ENCODE assay signal across 23 mouse cellular contexts in the genomic region with DNA sequence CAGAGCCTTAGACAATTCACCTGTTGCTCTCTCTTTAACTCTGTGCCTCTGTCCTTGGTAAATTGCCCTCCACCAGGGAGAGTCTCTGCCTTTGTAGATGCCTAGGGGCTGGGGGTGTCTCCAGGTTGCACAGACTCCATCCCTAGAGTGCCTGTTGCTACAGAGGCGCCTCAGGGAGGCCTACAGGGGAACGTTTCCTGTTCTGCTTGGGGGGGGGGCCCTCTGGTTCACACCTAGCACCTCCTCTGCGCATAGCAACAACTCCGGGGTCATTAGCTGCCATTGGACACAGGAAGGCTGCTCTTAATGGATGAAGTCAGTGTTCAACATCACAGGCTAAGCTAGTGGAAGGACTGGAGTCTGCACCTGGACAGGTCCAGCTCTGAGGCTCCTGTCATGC. TPM values are rescaled to one million over a fixed set of nuclear protein-coding genes. Genes with fewer than 3 reads are reported as not detected.
DNase-seq lines count a peak whose midpoint lies in the region; ATAC-seq and TF ChIP-seq lines count a peak whose summit lies in the region.
"Had no signal": no experiment of that assay in that cellular context is flagged by ENCODE, and none has a peak within 500 bp of the region (broad histone marks: within the 10 kb centered on the region; RNA-seq: fewer than 3 reads in every experiment).

No protein-coding gene starts in this region.

- H3K4me2 ChIP-seq in intestine, embryonic 15.5 days (replicated peaks), result no peak overlapping the region
- no peak overlapping the region for H3K4me2 ChIP-seq in intestine, postnatal 0 days (replicated peaks; ENCODE audit: low read depth)
- no peak overlapping the region for H3K4me2 ChIP-seq in embryonic facial prominence, embryonic 15.5 days (replicated peaks)
- H3K4me2 ChIP-seq in limb, embryonic 12.5 days, result peak overlapping the region; percentile 24; the same call in 1 of the 2 replicates
- H3K4me2 ChIP-seq: forebrain, embryonic 15.5 days; heart, embryonic 15.5 days; limb, embryonic 15.5 days; lung, embryonic 15.5 days had no signal

- no peak for ATAC-seq in intestine, embryonic 15.5 days
- no peak for ATAC-seq in intestine, postnatal 0 days
- peak; percentile 57 for ATAC-seq in activated CD4-positive, CD25-positive, alpha-beta regulatory T cell, adult 4 months
- ATAC-seq in embryonic facial prominence, embryonic 15.5 days (ENCODE audit: insufficient number of reproducible peaks, low FRiP score, low TSS enrichment, low read depth), result peak; percentile 45
- no peak for ATAC-seq in limb, embryonic 12.5 days (ENCODE audit: insufficient number of reproducible peaks, insufficient read depth, low FRiP score, low TSS enrichment, low read depth)
- ATAC-seq: forebrain, embryonic 15.5 days; hindbrain, embryonic 16.5 days had no signal

- H3K9me3 ChIP-seq in intestine, embryonic 15.5 days, result no peaks in the 10 kb centered on the region
- no peaks in the 10 kb centered on the region for H3K9me3 ChIP-seq in intestine, postnatal 0 days (ENCODE audit: control insufficient read depth)
- no peaks in the 10 kb centered on the region for H3K9me3 ChIP-seq in embryonic facial prominence, embryonic 15.5 days (replicated peaks)
- no peaks in the 10 kb centered on the region for H3K9me3 ChIP-seq in limb, embryonic 12.5 days
- H3K9me3 ChIP-seq: forebrain, embryonic 15.5 days; heart, embryonic 15.5 days; limb, embryonic 15.5 days; lung, embryonic 15.5 days; megakaryocyte, embryonic 14.5 days had no signal

- 33% methylated on average over 4 of the region's 4 CpGs for WGBS in intestine, embryonic 15.5 days
- 40% methylated on average over 4 of the region's 4 CpGs for WGBS in intestine, postnatal 0 days
- WGBS in embryonic facial prominence, embryonic 15.5 days, result 44% methylated on average over 4 of the region's 4 CpGs
- WGBS in limb, embryonic 12.5 days, result 12% methylated on average over 4 of the region's 4 CpGs
- WGBS in lung, adult 2 months, result 28% methylated on average over 4 of the region's 4 CpGs

- H3K27me3 ChIP-seq in intestine, embryonic 15.5 days (replicated peaks), result no peaks in the 10 kb centered on the region
- H3K27me3 ChIP-seq in intestine, postnatal 0 days (replicated peaks; ENCODE audit: control insufficient read depth, insufficient read depth, low read length), result no peaks in the 10 kb centered on the region
- no peaks in the 10 kb centered on the region for H3K27me3 ChIP-seq in embryonic facial prominence, embryonic 15.5 days
- no peaks in the 10 kb centered on the region for H3K27me3 ChIP-seq in limb, embryonic 12.5 days
- H3K27me3 ChIP-seq: forebrain, embryonic 15.5 days; heart, embryonic 15.5 days; limb, embryonic 15.5 days; lung, embryonic 15.5 days had no signal

- H3K4me3 ChIP-seq in intestine, embryonic 15.5 days (replicated peaks), result no peak overlapping the region
- no peak overlapping the region for H3K4me3 ChIP-seq in intestine, postnatal 0 days (ENCODE audit: low read depth, low read length)
- H3K4me3 ChIP-seq in embryonic facial prominence, embryonic 15.5 days (replicated peaks), result no peak overlapping the region
- H3K4me3 ChIP-seq in limb, embryonic 12.5 days (replicated peaks), result no peak overlapping the region
- H3K4me3 ChIP-seq in lung, adult 2 months (replicated peaks; ENCODE audit: extremely low read depth, low read depth, low read length), result no peak overlapping the region
- H3K4me3 ChIP-seq: forebrain, embryonic 15.5 days; heart, embryonic 15.5 days; limb, embryonic 15.5 days; lung, embryonic 15.5 days; megakaryocyte, embryonic 14.5 days; myocyte had no signal

- no peak for TF ChIP-seq CTCF in intestine, postnatal 0 days (IDR thresholded peaks at IDR 0.05; ENCODE audit: low read depth)
- TF ChIP-seq CTCF in lung, adult 2 months (IDR thresholded peaks at IDR 0.05; ENCODE audit: insufficient read depth, low read length), result no peak

- H3K27ac ChIP-seq in intestine, embryonic 15.5 days, result 0 out of 2 replicates have a peak overlapping the region, but pooled peaks have one; percentile 27
- no peak overlapping the region for H3K27ac ChIP-seq in intestine, postnatal 0 days (ENCODE audit: low read depth, low read length)
- H3K27ac ChIP-seq in embryonic facial prominence, embryonic 15.5 days (replicated peaks), result 0 out of 2 replicates have a peak overlapping the region, but pooled peaks have one; percentile 22
- H3K27ac ChIP-seq in limb, embryonic 12.5 days, result peak overlapping the region; percentile 53; the same call in 1 of the 2 replicates
- H3K27ac ChIP-seq: forebrain, embryonic 15.5 days; heart, embryonic 15.5 days; limb, embryonic 15.5 days; liver, embryonic 14.5 days; lung, embryonic 15.5 days had no signal

- TF ChIP-seq POLR2A in lung, adult 2 months (IDR thresholded peaks at IDR 0.05; ENCODE audit: borderline replicate concordance, extremely low read depth, low read depth, low read length), result no peak

- H3K9ac ChIP-seq in intestine, embryonic 15.5 days, result no peak overlapping the region
- no peak overlapping the region for H3K9ac ChIP-seq in intestine, postnatal 0 days (ENCODE audit: low read depth, low read length)
- no peak overlapping the region for H3K9ac ChIP-seq in embryonic facial prominence, embryonic 15.5 days
- H3K9ac ChIP-seq in limb, embryonic 12.5 days (replicated peaks), result peak overlapping the region; percentile 34; the same call in 1 of the 2 replicates
- H3K9ac ChIP-seq: forebrain, embryonic 15.5 days; heart, embryonic 15.5 days; limb, embryonic 15.5 days; liver, embryonic 14.5 days; lung, embryonic 15.5 days had no signal

- no peak for DNase-seq in lung, adult 2 months
- DNase-seq in yolk sac, embryonic 10.5 days (ENCODE audit: low spot score), result no peak
- no peak for DNase-seq in kidney, postnatal 36 days
- DNase-seq: cerebellum, adult 9-11 months; heart, adult 11 months; heart, postnatal 36 days; kidney, adult 8-10 months; kidney, postnatal 10 days; lung, postnatal 36 days; midbrain, embryonic 14.5 days had no signal

- H3K4me1 ChIP-seq in intestine, embryonic 15.5 days (replicated peaks), result peaks cover 37% of the 10 kb centered on the region
- H3K4me1 ChIP-seq in intestine, postnatal 0 days (replicated peaks; ENCODE audit: control insufficient read depth, insufficient read depth, low read length), result no peaks in the 10 kb centered on the region; the same call in 1 of the 2 replicates
- peaks cover 70% of the 10 kb centered on the region for H3K4me1 ChIP-seq in embryonic facial prominence, embryonic 15.5 days
- peaks cover 50% of the 10 kb centered on the region for H3K4me1 ChIP-seq in limb, embryonic 12.5 days (replicated peaks)
- peaks cover 29% of the 10 kb centered on the region for H3K4me1 ChIP-seq in lung, adult 2 months (ENCODE audit: control insufficient read depth, insufficient read depth, low read length)

- no peaks in the 10 kb centered on the region for H3K36me3 ChIP-seq in intestine, embryonic 15.5 days
- H3K36me3 ChIP-seq in intestine, postnatal 0 days (ENCODE audit: control insufficient read depth, insufficient read depth), result no peaks in the 10 kb centered on the region
- H3K36me3 ChIP-seq in embryonic facial prominence, embryonic 15.5 days, result no peaks in the 10 kb centered on the region
- H3K36me3 ChIP-seq in limb, embryonic 12.5 days, result no peaks in the 10 kb centered on the region
- H3K36me3 ChIP-seq: forebrain, embryonic 15.5 days; heart, embryonic 15.5 days; limb, embryonic 15.5 days; lung, embryonic 15.5 days had no signal

RNA-seq across cellular contexts. Expression of a gene that starts 12.8 kb away (rescaled TPM):
- polyA plus RNA-seq in intestine, embryonic 15.5 days (2015; fragmentation: Nextera tagmentation; extraction: Ambion mirVana), result 56.0 and 60.1 TPM in 2 replicates
- polyA plus RNA-seq in intestine, postnatal 0 days (2015; fragmentation: Nextera tagmentation; extraction: Ambion mirVana), result 44.9 and 49.1 TPM in 2 replicates
- polyA plus RNA-seq in activated CD4-positive, CD25-positive, alpha-beta regulatory T cell, adult 4 months (2017; shearing (Covaris generic)), result 10 to 100 TPM; 17.2 to 18.6 TPM
- polyA plus RNA-seq in embryonic facial prominence, embryonic 15.5 days (2015; fragmentation: Nextera tagmentation; extraction: Ambion mirVana), result 65.5 and 74.6 TPM in 2 replicates
- polyA plus RNA-seq in limb, embryonic 12.5 days (2016; fragmentation: Nextera tagmentation; extraction: Ambion mirVana), result 23.9 and 24.5 TPM in 2 replicates
- 111 and 113 TPM in 2 replicates for polyA plus RNA-seq in lung, adult 2 months (2012; rRNA removed)

Comparison
In these comparisons a context has a peak if more than half of its experiments do, and no peak if none do; other contexts are left out.
1. ATAC-seq: peak in activated CD4-positive, CD25-positive, alpha-beta regulatory T cell, adult 4 months (single experiment) and embryonic facial prominence, embryonic 15.5 days (single experiment); none in intestine, embryonic 15.5 days (single experiment), intestine, postnatal 0 days (single experiment) and limb, embryonic 12.5 days (single experiment).